Mouse (Mus musculus): Measurements from ENCODE around the gene Inava. TPM values are rescaled to one million over a fixed set of nuclear protein-coding genes. Genes with fewer than 3 reads are reported as not detected.
A peak's percentile ranks its signal among the peaks of the same experiment; 100 is the strongest.

Gene Inava
- polyA plus RNA-seq, 1 experiment from 2014 or later = 1.0 TPM

DNA sequence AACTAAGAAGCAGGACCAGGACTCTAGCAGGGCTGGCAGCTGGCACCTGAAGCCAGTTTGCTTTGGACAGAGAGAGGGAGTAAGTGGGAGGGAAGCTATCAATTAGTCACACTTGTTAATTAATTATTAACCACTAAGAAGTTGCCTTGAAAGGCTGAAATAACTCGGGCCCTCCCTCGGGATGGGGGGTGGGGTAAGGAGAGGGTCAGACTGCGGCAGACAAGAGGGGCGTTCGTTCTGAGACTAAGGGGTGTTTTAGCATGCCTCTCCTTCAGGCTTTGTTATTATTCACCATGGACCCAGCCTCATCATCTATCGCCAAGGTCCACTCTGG, 5.1 kb downstream of the Inava start:
- Histone ChIP-seq H3K4me2 (peak overlapping the region; percentile 40), H3K9me3 (replicated peaks) (no peaks in the 10 kb centered on the region), H3K4me3 (no peak overlapping the region), H3K36me3 (no peaks in the 10 kb centered on the region), H3K4me1 (peaks cover 43% of the 10 kb centered on the region), H3K27me3 (replicated peaks) (peaks cover 86% of the 10 kb centered on the region), H3K27ac (no peak overlapping the region), H3K9ac (no peak overlapping the region)
- 43% methylated on average over 6 of the region's 6 CpGs for WGBS (ENCODE audit: insufficient replicate concordance)
- ATAC-seq = no peak

DNA sequence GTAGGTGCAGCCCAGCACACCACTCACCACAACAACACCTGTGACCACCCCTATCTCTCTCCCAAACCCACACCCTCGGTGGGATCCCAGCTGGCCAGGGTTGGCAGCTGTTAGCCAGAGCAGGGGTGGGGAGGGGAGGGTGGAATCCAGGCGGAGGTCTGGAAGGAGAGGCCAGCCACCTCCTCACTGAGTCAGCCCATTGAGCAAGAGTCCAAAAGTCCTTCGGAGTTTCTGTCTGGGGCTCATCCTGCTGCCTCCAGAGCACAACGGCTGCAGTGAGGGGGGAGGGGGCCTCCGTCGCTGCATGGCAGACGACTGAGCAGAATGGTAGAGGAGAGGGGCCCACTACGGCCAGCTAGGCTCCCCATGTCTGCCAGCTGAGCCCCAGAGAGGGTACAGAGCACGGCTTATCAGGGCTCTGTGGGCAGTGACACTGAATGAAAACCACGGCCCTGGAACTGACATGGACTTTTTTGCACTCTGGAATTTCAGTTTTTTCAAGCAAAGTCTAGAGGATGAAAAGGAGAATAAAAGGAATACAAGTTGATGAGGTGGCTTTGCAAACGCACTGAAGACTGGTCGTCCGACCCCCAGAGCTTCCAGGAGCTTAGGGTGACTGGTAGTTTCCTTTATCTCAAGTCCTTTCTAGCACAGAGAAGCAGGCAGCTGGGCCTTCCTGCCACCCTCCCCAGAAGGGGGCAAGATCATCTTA, 5.6 kb downstream of the Inava start:
- Histone ChIP-seq H3K27ac (0 out of 2 replicates have a peak overlapping the region, but pooled peaks have one; percentile 16), H3K4me1 (peaks cover 38% of the 10 kb centered on the region), H3K9me3 (replicated peaks) (no peaks in the 10 kb centered on the region), H3K4me3 (no peak overlapping the region), H3K4me2 (peak overlapping the region; percentile 40), H3K27me3 (replicated peaks) (peaks cover 81% of the 10 kb centered on the region), H3K36me3 (no peaks in the 10 kb centered on the region), H3K9ac (no peak overlapping the region)
- WGBS (ENCODE audit: insufficient replicate concordance) = 16% methylated on average over 13 of the region's 13 CpGs
- ATAC-seq = peak; percentile 52

DNA sequence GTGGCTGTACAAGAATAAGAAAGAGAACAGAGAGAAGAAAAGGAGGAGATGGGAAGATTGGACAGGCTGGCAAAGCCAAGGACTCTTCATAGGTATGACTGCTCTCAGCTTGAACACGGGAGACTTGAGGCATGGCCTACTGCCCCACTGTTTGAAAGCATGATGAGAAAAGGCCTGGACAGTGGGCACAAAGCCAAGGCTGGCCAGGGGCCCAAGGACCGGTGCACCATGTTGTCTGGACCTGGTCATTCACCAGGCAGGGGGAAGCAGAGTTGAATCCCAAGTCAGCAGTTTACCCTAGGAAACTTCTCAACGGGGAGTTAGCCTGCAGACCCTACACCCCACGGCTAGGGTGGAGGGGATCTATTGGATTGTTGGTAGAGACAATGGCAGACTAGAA, 6.2 kb downstream of the Inava start:
- Histone ChIP-seq H3K36me3 (no peaks in the 10 kb centered on the region), H3K27ac (no peak overlapping the region), H3K4me1 (peaks cover 33% of the 10 kb centered on the region), H3K9me3 (replicated peaks) (no peaks in the 10 kb centered on the region), H3K9ac (no peak overlapping the region), H3K27me3 (replicated peaks) (peaks cover 78% of the 10 kb centered on the region), H3K4me3 (no peak overlapping the region), H3K4me2 (no peak overlapping the region)
- ATAC-seq = no peak
- 65% methylated on average over 4 of the region's 4 CpGs for WGBS (ENCODE audit: insufficient replicate concordance)

- Histone ChIP-seq H3K9me3 (replicated peaks) (no peaks in the 10 kb centered on the region), H3K4me2 (no peak overlapping the region), H3K4me1 (peaks cover 31% of the 10 kb centered on the region), H3K27ac (no peak overlapping the region), H3K9ac (no peak overlapping the region), H3K4me3 (no peak overlapping the region), H3K36me3 (no peaks in the 10 kb centered on the region), H3K27me3 (replicated peaks) (peaks cover 76% of the 10 kb centered on the region)
- 73% methylated on average over 8 of the region's 8 CpGs for WGBS (ENCODE audit: insufficient replicate concordance)
- no peak for ATAC-seq
Measured at GRCm38 (mm10) chr1:136226626-136227025, 7.4 kb downstream of the Inava start.

DNA sequence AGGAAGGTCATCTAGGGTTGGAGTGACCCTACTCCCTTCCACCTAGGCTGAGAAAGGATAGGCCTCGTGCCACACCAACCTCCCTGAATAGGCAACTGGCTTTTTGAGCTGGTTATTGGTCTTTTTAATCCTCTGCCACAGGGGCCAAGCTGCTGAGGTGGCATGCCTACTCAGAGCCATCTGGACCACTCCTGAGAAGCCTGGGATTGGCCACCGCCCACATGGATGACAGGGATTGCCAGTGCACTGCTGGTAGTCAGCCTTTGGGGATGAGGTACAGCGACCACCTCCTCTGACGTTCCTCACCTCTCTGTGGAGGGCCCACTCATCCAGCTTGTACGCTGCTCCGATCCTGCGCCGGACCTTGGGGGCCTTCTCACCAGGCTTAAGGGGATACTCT, 8.2 kb downstream of the Inava start:
- Histone ChIP-seq H3K27ac (no peak overlapping the region), H3K36me3 (no peaks in the 10 kb centered on the region), H3K9ac (no peak overlapping the region), H3K9me3 (replicated peaks) (no peaks in the 10 kb centered on the region), H3K4me3 (no peak overlapping the region), H3K4me2 (no peak overlapping the region), H3K4me1 (peaks cover 24% of the 10 kb centered on the region), H3K27me3 (replicated peaks) (peaks cover 76% of the 10 kb centered on the region)
- WGBS (ENCODE audit: insufficient replicate concordance) = 80% methylated on average over 8 of the region's 8 CpGs
- ATAC-seq = no peak

DNA sequence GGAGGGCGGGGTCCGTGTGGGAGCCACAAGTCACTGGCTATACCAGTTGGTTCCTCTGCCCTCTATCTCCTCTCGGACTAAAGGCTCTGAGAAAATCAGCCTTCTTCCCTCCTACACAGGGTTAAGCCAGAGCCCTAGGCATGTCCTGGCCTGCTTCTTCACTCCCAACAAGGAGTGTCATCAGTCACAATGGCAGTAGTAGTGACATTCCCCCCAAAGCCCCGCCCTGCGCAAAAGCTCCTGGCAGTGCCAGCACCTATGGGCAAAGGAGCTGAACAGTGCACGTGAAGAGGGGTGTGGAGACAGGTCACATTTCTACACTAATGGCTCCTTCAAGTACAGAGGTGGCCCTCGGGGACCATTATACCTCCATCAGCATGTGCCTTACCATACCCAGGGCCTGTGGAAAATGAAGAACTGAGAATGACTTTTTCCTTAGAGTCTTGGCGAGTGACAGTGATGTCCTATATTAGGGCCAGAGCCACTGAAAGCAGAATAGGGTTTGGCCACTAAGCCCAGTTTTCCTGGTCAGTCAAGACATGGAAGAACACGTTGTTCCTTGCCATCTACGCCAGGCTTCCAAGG, 10.2 kb downstream of the Inava start:
- Histone ChIP-seq H3K27ac (no peak overlapping the region), H3K27me3 (replicated peaks) (peaks cover 69% of the 10 kb centered on the region), H3K9ac (no peak overlapping the region), H3K4me2 (no peak overlapping the region), H3K9me3 (replicated peaks) (no peaks in the 10 kb centered on the region), H3K36me3 (no peaks in the 10 kb centered on the region), H3K4me1 (peaks cover 13% of the 10 kb centered on the region), H3K4me3 (no peak overlapping the region)
- ATAC-seq = no peak
- 72% methylated on average over 10 of the region's 10 CpGs for WGBS (ENCODE audit: insufficient replicate concordance)

DNA sequence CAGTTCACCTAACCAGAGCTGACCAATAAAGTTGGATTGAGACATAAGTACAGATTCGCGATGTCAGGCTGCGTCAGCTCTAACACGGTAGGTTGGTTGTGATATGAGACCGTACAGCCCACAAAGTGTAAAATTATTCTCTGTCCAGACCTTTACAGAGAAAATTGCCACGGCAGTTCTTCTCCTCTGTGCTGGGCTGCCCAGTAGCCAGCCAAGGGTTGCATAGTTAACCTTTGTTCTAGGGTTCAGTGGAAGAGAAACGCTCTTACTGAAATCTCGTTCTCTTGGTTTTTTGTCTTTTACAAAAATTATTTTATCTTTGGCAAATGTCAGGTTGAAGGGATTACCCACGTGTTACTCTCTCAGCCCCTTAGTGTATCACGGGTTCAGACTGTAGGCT, 11.7 kb downstream of the Inava start:
- 72% methylated on average over 10 of the region's 10 CpGs for WGBS (ENCODE audit: insufficient replicate concordance)
- Histone ChIP-seq H3K36me3 (no peaks in the 10 kb centered on the region), H3K4me3 (no peak overlapping the region), H3K9me3 (replicated peaks) (no peaks in the 10 kb centered on the region), H3K4me1 (no peaks in the 10 kb centered on the region), H3K4me2 (no peak overlapping the region), H3K9ac (no peak overlapping the region), H3K27ac (no peak overlapping the region), H3K27me3 (replicated peaks) (peaks cover 56% of the 10 kb centered on the region)
- no peak for ATAC-seq

DNA sequence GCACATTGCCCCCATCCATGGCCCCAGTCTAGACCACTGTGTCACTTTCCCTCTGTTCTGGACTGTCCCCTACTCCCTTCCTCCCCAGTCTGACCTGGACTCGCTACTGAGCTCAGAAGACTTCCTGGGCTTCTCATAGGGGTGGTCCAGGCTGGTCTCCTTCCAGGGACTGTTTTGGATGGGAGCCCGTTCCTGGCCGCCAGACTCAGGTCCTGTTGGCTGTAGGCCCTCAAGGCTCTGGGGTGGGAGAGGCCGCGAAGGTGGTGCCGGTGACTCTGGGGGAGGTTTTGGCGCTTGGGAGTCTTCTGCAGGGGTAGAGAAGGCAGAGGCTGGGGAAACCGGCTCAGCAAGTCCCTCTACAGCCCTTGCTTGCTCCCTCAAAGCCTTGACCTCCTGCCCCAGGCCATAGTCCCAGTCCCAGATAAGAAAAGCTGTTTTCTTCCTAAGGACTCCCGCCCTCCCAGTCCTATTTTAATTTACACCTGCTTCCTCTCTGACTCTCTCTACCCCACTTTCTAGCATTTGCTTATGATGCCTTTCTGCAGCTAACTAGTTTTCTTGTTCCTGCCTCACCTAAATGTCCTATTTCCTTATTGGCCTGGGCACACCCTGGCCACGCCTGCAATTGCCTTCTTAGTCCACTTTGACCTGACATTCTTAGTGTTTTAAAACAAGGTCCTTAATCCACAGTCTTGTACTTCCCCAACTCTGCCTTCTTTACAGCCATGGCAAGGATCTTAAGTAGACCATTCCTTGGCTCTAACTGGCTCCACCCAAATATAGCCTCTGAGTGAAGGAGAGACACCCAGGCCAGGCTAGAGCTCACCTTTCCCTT, 13.8 kb downstream of the Inava start:
- H3K9ac ChIP-seq = no peak overlapping the region
- H3K4me1 ChIP-seq = no peaks in the 10 kb centered on the region
- no peak overlapping the region for H3K27ac ChIP-seq
- WGBS (ENCODE audit: insufficient replicate concordance) = 63% methylated on average over 10 of the region's 10 CpGs
- H3K36me3 ChIP-seq = no peaks in the 10 kb centered on the region
- H3K9me3 ChIP-seq (replicated peaks) = no peaks in the 10 kb centered on the region
- H3K4me2 ChIP-seq = no peak overlapping the region
- ATAC-seq = no peak
- peaks cover 51% of the 10 kb centered on the region for H3K27me3 ChIP-seq (replicated peaks)
- H3K4me3 ChIP-seq = no peak overlapping the region

- 68% methylated on average over 15 of the region's 15 CpGs for WGBS (ENCODE audit: insufficient replicate concordance)
- Histone ChIP-seq H3K4me2 (no peak overlapping the region), H3K27ac (no peak overlapping the region), H3K9me3 (replicated peaks) (no peaks in the 10 kb centered on the region), H3K27me3 (replicated peaks) (peaks cover 8% of the 10 kb centered on the region; the same call in 1 of the 2 replicates), H3K4me1 (no peaks in the 10 kb centered on the region), H3K9ac (no peak overlapping the region), H3K4me3 (no peak overlapping the region), H3K36me3 (no peaks in the 10 kb centered on the region)
- no peak for ATAC-seq
Measured at GRCm38 (mm10) chr1:136214304-136214703, 19.8 kb downstream of the Inava start.

DNA sequence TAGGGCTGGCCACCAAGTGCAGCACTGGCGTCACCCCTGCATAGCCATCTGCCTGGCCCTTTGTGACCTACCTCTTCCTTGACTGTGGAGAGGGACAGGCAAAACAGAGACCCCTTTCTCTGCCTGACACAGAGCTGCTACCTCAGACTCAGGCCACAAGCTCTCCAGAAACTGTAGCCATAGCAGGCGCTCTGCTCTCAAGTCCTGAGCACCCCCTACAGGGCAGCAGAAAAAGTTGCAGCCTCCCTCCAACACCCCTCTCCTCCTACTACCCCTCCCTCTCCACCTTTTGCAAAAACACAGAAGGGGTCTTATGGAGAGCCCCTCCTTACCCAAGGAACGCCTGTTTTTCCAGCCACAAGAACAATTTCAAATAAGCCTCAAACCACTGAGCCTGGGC, 21.3 kb downstream of the Inava start, which contains the start of gene Mroh3:
Mroh3 (minus strand) TSS at position 26 of the 400 bp plus-strand sequence.
- Histone ChIP-seq H3K9ac (no peak within 1 kb of the TSS), H3K27ac (no peak within 1 kb of the TSS), H3K4me1 (no peaks in the 10 kb centered on the region), H3K4me3 (no peak within 1 kb of the TSS), H3K27me3 (replicated peaks) (peaks cover 16% of the 10 kb centered on the region; the same call in 1 of the 2 replicates), H3K9me3 (replicated peaks) (no peaks in the 10 kb centered on the region), H3K4me2 (no peak within 1 kb of the TSS), H3K36me3 (no peaks in the 10 kb centered on the region)
- WGBS (ENCODE audit: insufficient replicate concordance) = 24% methylated on average over 3 of the region's 3 CpGs
- ATAC-seq = no peak

GRCm38 (mm10) chr1:136190033-136190432, 44.0 kb downstream of the Inava start:
- ATAC-seq = no peak
- Histone ChIP-seq H3K4me1 (peaks cover 12% of the 10 kb centered on the region), H3K27me3 (replicated peaks) (peaks cover 18% of the 10 kb centered on the region), H3K36me3 (no peaks in the 10 kb centered on the region), H3K9me3 (replicated peaks) (no peaks in the 10 kb centered on the region), H3K9ac (no peak overlapping the region), H3K4me2 (no peak overlapping the region), H3K4me3 (no peak overlapping the region), H3K27ac (no peak overlapping the region)
- WGBS (ENCODE audit: insufficient replicate concordance) = 74% methylated on average over 5 of the region's 5 CpGs

DNA sequence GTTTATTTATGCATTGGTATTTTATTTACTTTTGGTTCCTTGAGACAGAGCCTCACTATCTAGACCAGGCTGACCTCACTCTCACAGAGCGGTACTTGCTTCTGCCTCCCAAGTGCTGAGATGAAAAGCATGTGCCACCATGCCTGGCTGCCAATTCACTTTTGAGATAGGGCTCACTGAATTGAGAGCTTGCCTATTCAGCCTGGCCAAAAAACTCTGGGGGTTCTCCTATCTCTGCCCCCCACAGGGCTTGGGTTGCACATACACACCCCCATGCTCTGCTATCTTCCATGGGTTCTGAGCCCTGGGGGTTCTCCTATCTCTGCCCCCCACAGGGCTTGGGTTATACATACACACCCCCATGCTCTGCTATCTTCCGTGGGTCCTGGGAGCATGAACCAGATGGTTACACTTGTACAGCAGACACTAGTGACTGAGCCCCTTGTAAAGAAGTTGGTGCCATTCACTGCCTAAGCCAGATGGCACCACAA, 54.5 kb downstream of the Inava start:
- H3K4me1 ChIP-seq = peaks cover 86% of the 10 kb centered on the region
- peak; percentile 88 for ATAC-seq

More for the DNA sequence above, 54.5 kb downstream of the Inava start:
- 11% methylated on average over 2 of the region's 2 CpGs for WGBS (ENCODE audit: insufficient replicate concordance)
- H3K9me3 ChIP-seq (replicated peaks) = no peaks in the 10 kb centered on the region
- H3K27me3 ChIP-seq (replicated peaks) = no peaks in the 10 kb centered on the region; the same call in 1 of the 2 replicates
- H3K27ac ChIP-seq = peak overlapping the region; percentile 81
- H3K9ac ChIP-seq = no peak overlapping the region
- peak overlapping the region; percentile 41; the same call in 1 of the 2 replicates for H3K4me2 ChIP-seq
- peaks cover 14% of the 10 kb centered on the region; the same call in 1 of the 2 replicates for H3K36me3 ChIP-seq
- no peak overlapping the region for H3K4me3 ChIP-seq

Data from liver, embryonic 12.5 days (tissue).